Mouse (Mus musculus): ENCODE data around the gene Bub1b. TPM values are rescaled to one million over a fixed set of nuclear protein-coding genes. Genes with fewer than 3 reads are reported as not detected.

Gene Bub1b
- total and polyA plus RNA-seq, 2 experiments from 2014 or later, result 6.5 to 10.1 TPM

GRCm38 (mm10) chr2:118558426-118558825, 39.6 kb upstream of the Bub1b start:
- no peak for DNase-seq
- no peak overlapping the region for H3K9ac ChIP-seq
- no peak overlapping the region for H3K4me3 ChIP-seq (ENCODE audit: low read depth, low read length)
- no peak overlapping the region for H3K27ac ChIP-seq (ENCODE audit: low read depth, low read length)
- H3K27me3 ChIP-seq (ENCODE audit: insufficient read depth, low read length), result no peaks in the 10 kb centered on the region
- ATAC-seq, result no peak
- H3K9me3 ChIP-seq (ENCODE audit: low read length), result no peaks in the 10 kb centered on the region
- WGBS, result 95% methylated on average over 3 of the region's 3 CpGs
- H3K36me3 ChIP-seq (ENCODE audit: insufficient read depth), result no peaks in the 10 kb centered on the region
- no peaks in the 10 kb centered on the region for H3K4me1 ChIP-seq (ENCODE audit: insufficient read depth)
- H3K4me2 ChIP-seq (ENCODE audit: low read depth), result no peak overlapping the region
- TF ChIP-seq CTCF (IDR thresholded peaks at IDR 0.05; ENCODE audit: low read depth), result no peak

GRCm38 (mm10) chr2:118562015-118562414, 36.0 kb upstream of the Bub1b start:
- Histone ChIP-seq H3K27me3 (ENCODE audit: insufficient read depth, low read length) (no peaks in the 10 kb centered on the region), H3K36me3 (ENCODE audit: insufficient read depth) (no peaks in the 10 kb centered on the region), H3K4me3 (ENCODE audit: low read depth, low read length) (no peak overlapping the region), H3K4me2 (ENCODE audit: low read depth) (no peak overlapping the region), H3K27ac (ENCODE audit: low read depth, low read length) (no peak overlapping the region), H3K9ac (no peak overlapping the region), H3K9me3 (ENCODE audit: low read length) (no peaks in the 10 kb centered on the region), H3K4me1 (ENCODE audit: insufficient read depth) (no peaks in the 10 kb centered on the region)
- no peak for TF ChIP-seq CTCF (IDR thresholded peaks at IDR 0.05; ENCODE audit: low read depth)
- WGBS, result 84% methylated on average over 4 of the region's 4 CpGs
- ATAC-seq, result no peak
- DNase-seq, result no peak

- 87% methylated on average over 3 of the region's 3 CpGs for WGBS
Measured at GRCm38 (mm10) chr2:118562431-118562830, 35.6 kb upstream of the Bub1b start.

GRCm38 (mm10) chr2:118567179-118567578, 30.8 kb upstream of the Bub1b start:
- ATAC-seq (no peak), DNase-seq (no peak)
- WGBS, result 85% methylated on average over 8 of the region's 8 CpGs
- no peak overlapping the region for H3K9ac ChIP-seq
- H3K27me3 ChIP-seq (ENCODE audit: insufficient read depth, low read length), result no peaks in the 10 kb centered on the region
- H3K36me3 ChIP-seq (ENCODE audit: insufficient read depth), result no peaks in the 10 kb centered on the region
- no peaks in the 10 kb centered on the region for H3K9me3 ChIP-seq (ENCODE audit: low read length)
- H3K27ac ChIP-seq (ENCODE audit: low read depth, low read length), result no peak overlapping the region
- no peak overlapping the region for H3K4me3 ChIP-seq (ENCODE audit: low read depth, low read length)
- H3K4me2 ChIP-seq (ENCODE audit: low read depth), result no peak overlapping the region
- TF ChIP-seq CTCF (IDR thresholded peaks at IDR 0.05; ENCODE audit: low read depth), result no peak
- H3K4me1 ChIP-seq (ENCODE audit: insufficient read depth), result no peaks in the 10 kb centered on the region

More at GRCm38 (mm10) chr2:118562431-118562830, 35.6 kb upstream of the Bub1b start:
- no peak overlapping the region for H3K9ac ChIP-seq
- no peak overlapping the region for H3K4me2 ChIP-seq (ENCODE audit: low read depth)
- DNase-seq (no peak), ATAC-seq (no peak)
- H3K9me3 ChIP-seq (ENCODE audit: low read length), result no peaks in the 10 kb centered on the region
- no peak overlapping the region for H3K27ac ChIP-seq (ENCODE audit: low read depth, low read length)
- no peaks in the 10 kb centered on the region for H3K4me1 ChIP-seq (ENCODE audit: insufficient read depth)
- H3K36me3 ChIP-seq (ENCODE audit: insufficient read depth), result no peaks in the 10 kb centered on the region
- no peak overlapping the region for H3K4me3 ChIP-seq (ENCODE audit: low read depth, low read length)
- TF ChIP-seq CTCF (IDR thresholded peaks at IDR 0.05; ENCODE audit: low read depth), result no peak
- no peaks in the 10 kb centered on the region for H3K27me3 ChIP-seq (ENCODE audit: insufficient read depth, low read length)

GRCm38 (mm10) chr2:118570939-118571338, 27.1 kb upstream of the Bub1b start:
- WGBS, result 89% methylated on average over 2 of the region's 2 CpGs
- ATAC-seq, result no peak
- no peaks in the 10 kb centered on the region for H3K36me3 ChIP-seq (ENCODE audit: insufficient read depth)

GRCm38 (mm10) chr2:118572183-118572836, 25.7 kb upstream of the Bub1b start:
- Histone ChIP-seq H3K4me1 (ENCODE audit: insufficient read depth) (no peaks in the 10 kb centered on the region), H3K27me3 (ENCODE audit: insufficient read depth, low read length) (no peaks in the 10 kb centered on the region), H3K9me3 (ENCODE audit: low read length) (no peaks in the 10 kb centered on the region), H3K9ac (no peak overlapping the region), H3K36me3 (ENCODE audit: insufficient read depth) (no peaks in the 10 kb centered on the region), H3K27ac (ENCODE audit: low read depth, low read length) (no peak overlapping the region), H3K4me3 (ENCODE audit: low read depth, low read length) (no peak overlapping the region), H3K4me2 (ENCODE audit: low read depth) (no peak overlapping the region)
- DNase-seq (no peak), ATAC-seq (no peak)
- TF ChIP-seq CTCF (IDR thresholded peaks at IDR 0.05; ENCODE audit: low read depth), result no peak
- WGBS, result 51% methylated on average over 8 of the region's 9 CpGs

More at GRCm38 (mm10) chr2:118570939-118571338, 27.1 kb upstream of the Bub1b start:
- no peaks in the 10 kb centered on the region for H3K4me1 ChIP-seq (ENCODE audit: insufficient read depth)
- no peak overlapping the region for H3K4me3 ChIP-seq (ENCODE audit: low read depth, low read length)
- TF ChIP-seq CTCF (IDR thresholded peaks at IDR 0.05; ENCODE audit: low read depth), result no peak
- no peak overlapping the region for H3K9ac ChIP-seq
- H3K27ac ChIP-seq (ENCODE audit: low read depth, low read length), result no peak overlapping the region
- no peaks in the 10 kb centered on the region for H3K9me3 ChIP-seq (ENCODE audit: low read length)
- H3K27me3 ChIP-seq (ENCODE audit: insufficient read depth, low read length), result no peaks in the 10 kb centered on the region
- no peak overlapping the region for H3K4me2 ChIP-seq (ENCODE audit: low read depth)
- DNase-seq, result no peak

GRCm38 (mm10) chr2:118573135-118573534, 24.9 kb upstream of the Bub1b start:
- TF ChIP-seq CTCF (IDR thresholded peaks at IDR 0.05; ENCODE audit: low read depth), result no peak
- Histone ChIP-seq H3K4me2 (ENCODE audit: low read depth) (no peak overlapping the region), H3K27ac (ENCODE audit: low read depth, low read length) (no peak overlapping the region), H3K36me3 (ENCODE audit: insufficient read depth) (no peaks in the 10 kb centered on the region), H3K27me3 (ENCODE audit: insufficient read depth, low read length) (no peaks in the 10 kb centered on the region), H3K4me1 (ENCODE audit: insufficient read depth) (no peaks in the 10 kb centered on the region), H3K4me3 (ENCODE audit: low read depth, low read length) (no peak overlapping the region), H3K9ac (no peak overlapping the region), H3K9me3 (ENCODE audit: low read length) (no peaks in the 10 kb centered on the region)
- DNase-seq (no peak), ATAC-seq (no peak)
- 90% methylated on average over 3 of the region's 3 CpGs for WGBS
